Mouse (Mus musculus): ENCODE data around the gene Xpo1. TPM values are rescaled to one million over a fixed set of nuclear protein-coding genes. Genes with fewer than 3 reads are reported as not detected.
"Not testable (repeated sequence)": the region's sequence is repeated elsewhere in the genome, so short reads cannot be mapped to it uniquely, and the experiment has no call there.

Gene Xpo1
- 10 to 100 TPM; 62.8 to 66.6 TPM for total RNA-seq (2021)

- peak; percentile 99 to 100 for DNase-seq (ENCODE audit: extremely low spot score in 1 of 2, low spot score in 1 of 2)
Observed at GRCm38 (mm10) chr11:23255427-23256193, at the start of gene Xpo1. Gene Xpo1, plus strand, starts transcription at chr11:23256041.

- no peak for DNase-seq (ENCODE audit: extremely low spot score in 1 of 2, low spot score in 1 of 2)
Observed at GRCm38 (mm10) chr11:23209717-23210116, 46.1 kb upstream of the Xpo1 start.

GRCm38 (mm10) chr11:23210590-23211510 lies 45.0 kb upstream of the Xpo1 start:
- no peak for DNase-seq (ENCODE audit: extremely low spot score in 1 of 2, low spot score in 1 of 2)

GRCm38 (mm10) chr11:23217430-23217829 lies 38.4 kb upstream of the Xpo1 start:
- DNase-seq (ENCODE audit: extremely low spot score in 1 of 2, low spot score in 1 of 2), result no peak

- DNase-seq (ENCODE audit: extremely low spot score in 1 of 2, low spot score in 1 of 2), result no peak
Observed at GRCm38 (mm10) chr11:23236015-23236414, 19.8 kb upstream of the Xpo1 start.

- DNase-seq (ENCODE audit: extremely low spot score in 1 of 2, low spot score in 1 of 2), result no peak
Observed at GRCm38 (mm10) chr11:23253931-23254330, 1.9 kb upstream of the Xpo1 start.

- DNase-seq (ENCODE audit: extremely low spot score in 1 of 2, low spot score in 1 of 2), result no peak
Observed at GRCm38 (mm10) chr11:23254548-23254947, 1.3 kb upstream of the Xpo1 start.

- DNase-seq (ENCODE audit: extremely low spot score in 1 of 2, low spot score in 1 of 2), result no peak
Observed at GRCm38 (mm10) chr11:23255053-23255426, 801 bp upstream of the Xpo1 start.

- DNase-seq (ENCODE audit: extremely low spot score in 1 of 2, low spot score in 1 of 2), result peak in 1 of 2 experiments; percentile 38
Observed at GRCm38 (mm10) chr11:23256194-23256802, 457 bp downstream of the Xpo1 start.

- DNase-seq (ENCODE audit: extremely low spot score in 1 of 2, low spot score in 1 of 2), result peak; percentile 30 to 41
Observed at GRCm38 (mm10) chr11:23256803-23257704, 1.2 kb downstream of the Xpo1 start.

GRCm38 (mm10) chr11:23259073-23259472 lies 3.2 kb downstream of the Xpo1 start:
- no peak for DNase-seq (ENCODE audit: extremely low spot score in 1 of 2, low spot score in 1 of 2)

GRCm38 (mm10) chr11:23259481-23259880 lies 3.6 kb downstream of the Xpo1 start:
- DNase-seq (ENCODE audit: extremely low spot score in 1 of 2, low spot score in 1 of 2), result no peak

- no peak for DNase-seq (ENCODE audit: extremely low spot score in 1 of 2, low spot score in 1 of 2)
Observed at GRCm38 (mm10) chr11:23260186-23260585, 4.3 kb downstream of the Xpo1 start.

- no peak for DNase-seq (ENCODE audit: extremely low spot score in 1 of 2, low spot score in 1 of 2)
Observed at GRCm38 (mm10) chr11:23261490-23261889, 5.6 kb downstream of the Xpo1 start.

- DNase-seq (ENCODE audit: extremely low spot score in 1 of 2, low spot score in 1 of 2), result no peak
Observed at GRCm38 (mm10) chr11:23264949-23265348, 9.1 kb downstream of the Xpo1 start.

- DNase-seq (ENCODE audit: extremely low spot score in 1 of 2, low spot score in 1 of 2), result no peak
Observed at GRCm38 (mm10) chr11:23271770-23272724, 16.2 kb downstream of the Xpo1 start.

- no peak for DNase-seq (ENCODE audit: extremely low spot score in 1 of 2, low spot score in 1 of 2)
Observed at GRCm38 (mm10) chr11:23275780-23276179, 19.9 kb downstream of the Xpo1 start.

- no peak for DNase-seq (ENCODE audit: extremely low spot score in 1 of 2, low spot score in 1 of 2)
Observed at GRCm38 (mm10) chr11:23284469-23284868, 28.6 kb downstream of the Xpo1 start.

GRCm38 (mm10) chr11:23288866-23289265 lies 33.0 kb downstream of the Xpo1 start:
- DNase-seq (ENCODE audit: extremely low spot score in 1 of 2, low spot score in 1 of 2), result not testable (repeated sequence)

All from layer of hippocampus, postnatal 25 days (tissue).